Mouse (Mus musculus) fibroblast of lung, adult 2 months (primary cell): ENCODE data around the gene Mpz.

ENCODE experiments used
- DNase-seq: peaks from one replicate; pipeline ENCODE4 v3.0.0-alpha.2; 2011; ENCODE audit warnings: low read depth

The Mpz gene

GRCm38 (mm10) chr1:171149974-171150760, at the start of gene Mpz, which contains the start of gene Sdhc:
TSS of gene Mpz (plus strand) at chr1:171150711.
TSS of gene Sdhc (minus strand) at chr1:171150603.
- peak; percentile 86 for DNase-seq

DNA sequence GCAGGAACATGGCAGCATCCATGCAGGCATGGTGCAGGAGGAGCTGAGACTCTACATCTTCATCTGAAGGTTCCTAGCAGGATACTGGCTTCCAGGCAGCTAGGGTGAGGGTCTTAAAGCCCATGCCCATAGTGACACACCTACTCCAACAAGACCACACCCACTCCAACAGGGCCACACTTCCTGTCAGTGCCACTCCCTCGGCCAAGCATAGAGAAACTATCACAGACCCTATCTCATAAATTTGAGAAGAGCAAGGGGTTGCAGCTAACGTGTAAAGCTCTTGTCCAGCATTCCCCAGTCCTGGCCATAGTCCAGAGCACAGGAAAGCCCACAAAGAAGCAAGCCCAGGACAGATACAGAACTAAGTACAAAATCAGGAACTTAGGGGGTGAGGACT, 49.5 kb upstream of the Mpz start:
- no peak for DNase-seq

GRCm38 (mm10) chr1:171101733-171102546, 48.6 kb upstream of the Mpz start:
- peak; percentile 64 for DNase-seq

GRCm38 (mm10) chr1:171102547-171103177, 47.8 kb upstream of the Mpz start:
- peak; percentile 86 for DNase-seq

DNA sequence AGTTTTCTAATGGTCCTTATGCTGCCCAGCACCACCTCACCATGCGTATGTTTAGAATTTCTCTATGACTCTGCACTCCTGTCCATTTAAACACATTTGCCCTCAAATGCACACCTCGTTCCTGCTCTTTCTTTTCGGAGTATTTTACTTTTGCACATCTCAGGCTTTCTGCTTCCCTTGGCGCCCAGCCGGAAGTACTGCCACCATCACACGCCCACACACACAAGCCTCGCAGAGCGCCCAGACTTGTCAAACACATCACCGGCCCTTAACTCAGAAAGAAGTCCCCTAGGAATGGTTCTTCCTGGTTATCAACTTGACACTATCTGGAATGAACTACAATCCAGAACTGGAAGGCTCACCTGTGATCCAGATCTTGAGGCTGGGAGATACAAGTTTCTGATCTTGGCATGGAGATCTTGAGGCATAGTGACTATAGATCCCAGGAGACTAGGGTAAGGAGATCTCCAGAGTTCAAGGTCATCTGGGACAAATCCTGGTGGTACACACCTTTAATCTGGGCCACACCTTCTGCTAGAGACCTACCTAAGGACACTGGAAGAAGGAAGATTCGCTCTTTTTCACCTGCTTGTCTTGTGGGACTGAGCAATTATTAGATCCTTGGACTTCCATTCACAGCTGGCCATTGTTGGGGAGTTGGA, 47.2 kb upstream of the Mpz start:
- DNase-seq = no peak

DNA sequence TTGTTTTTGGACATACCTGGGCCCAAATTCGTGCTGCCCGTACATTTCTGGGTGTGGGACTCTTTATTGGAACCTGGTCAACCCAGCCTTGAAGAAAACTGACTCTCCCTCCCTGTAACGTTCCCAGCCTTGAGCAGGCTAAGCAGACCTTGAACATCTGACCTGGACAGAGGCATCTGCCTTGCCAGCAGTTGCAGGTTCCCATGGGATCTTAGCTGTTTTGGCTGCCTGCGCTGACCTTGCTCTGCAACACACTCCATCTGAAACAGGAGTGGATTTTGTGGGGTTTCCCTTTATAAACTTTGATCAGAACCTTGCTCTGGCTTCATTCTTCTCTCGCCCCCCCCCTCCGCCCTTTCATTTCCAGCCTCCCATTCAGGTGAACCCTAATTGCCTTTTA, 45.3 kb upstream of the Mpz start:
- no peak for DNase-seq

GRCm38 (mm10) chr1:171109620-171110019, 40.9 kb upstream of the Mpz start:
- no peak for DNase-seq

- DNase-seq = no peak
Observed at GRCm38 (mm10) chr1:171110659-171111019, 39.9 kb upstream of the Mpz start.

GRCm38 (mm10) chr1:171111020-171111780, 39.3 kb upstream of the Mpz start:
- peak; percentile 86 for DNase-seq

DNA sequence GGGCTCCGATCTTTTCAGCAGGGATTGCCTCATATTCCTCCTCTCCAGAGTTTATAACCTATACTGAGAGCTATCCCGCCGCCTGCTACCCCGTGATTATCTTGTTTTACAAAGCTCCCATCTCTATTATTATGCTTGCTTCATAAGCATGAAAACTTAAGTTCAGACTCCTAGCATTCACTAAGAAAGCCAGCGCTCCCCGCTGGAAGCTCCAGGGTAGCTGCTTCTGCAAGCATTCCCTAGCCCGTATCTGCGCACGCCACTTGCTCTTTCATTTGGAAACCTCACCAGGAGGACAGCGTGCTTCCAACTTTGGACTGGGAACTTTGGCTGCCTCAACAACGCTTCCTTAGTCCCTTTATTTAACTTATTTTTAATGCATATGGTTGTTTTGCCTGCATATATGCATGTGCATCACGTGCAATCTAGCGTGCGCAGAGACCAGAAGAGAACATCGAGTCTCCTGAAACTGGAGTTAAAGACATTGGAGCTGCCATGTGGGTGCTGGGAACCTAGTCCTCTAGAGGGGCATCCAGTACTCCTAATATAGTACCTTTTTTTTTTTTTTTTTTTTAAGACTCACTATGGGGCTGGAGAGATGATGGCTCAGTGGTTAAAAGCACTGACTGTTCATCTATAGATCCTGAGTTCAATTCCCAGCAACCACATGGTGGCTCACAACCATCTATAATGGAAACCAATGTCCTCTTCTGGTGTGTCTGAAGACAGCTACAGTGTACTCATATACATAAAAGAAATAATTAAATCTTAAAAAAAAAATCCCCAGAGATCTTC, 38.5 kb upstream of the Mpz start:
- DNase-seq = peak; percentile 6

DNA sequence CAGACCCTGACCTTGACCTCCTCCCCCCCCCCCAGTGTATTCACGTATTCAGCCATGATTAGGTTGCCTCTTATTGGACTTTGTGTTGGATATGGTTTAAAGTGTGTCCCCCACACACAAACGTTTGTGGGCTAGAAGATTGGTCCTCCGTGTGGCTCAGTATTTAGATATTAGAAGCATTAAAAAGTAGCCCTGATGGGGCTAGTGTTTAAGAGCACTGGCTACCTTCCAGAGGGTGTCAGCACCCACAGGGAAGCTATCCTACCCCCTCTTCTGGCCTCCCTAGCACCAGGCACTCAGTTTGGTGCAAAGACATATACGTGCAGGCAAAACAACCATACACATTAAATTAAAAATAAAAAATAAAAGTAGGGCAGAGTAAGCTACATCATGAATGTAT, 37.5 kb upstream of the Mpz start:
- no peak for DNase-seq

- DNase-seq = peak; percentile 90
Observed at GRCm38 (mm10) chr1:171113873-171114299, 36.6 kb upstream of the Mpz start, which contains the start of gene Cfap126. TSS of gene Cfap126 (plus strand) at chr1:171113918.

GRCm38 (mm10) chr1:171116280-171116679, 34.2 kb upstream of the Mpz start:
- no peak for DNase-seq

DNA sequence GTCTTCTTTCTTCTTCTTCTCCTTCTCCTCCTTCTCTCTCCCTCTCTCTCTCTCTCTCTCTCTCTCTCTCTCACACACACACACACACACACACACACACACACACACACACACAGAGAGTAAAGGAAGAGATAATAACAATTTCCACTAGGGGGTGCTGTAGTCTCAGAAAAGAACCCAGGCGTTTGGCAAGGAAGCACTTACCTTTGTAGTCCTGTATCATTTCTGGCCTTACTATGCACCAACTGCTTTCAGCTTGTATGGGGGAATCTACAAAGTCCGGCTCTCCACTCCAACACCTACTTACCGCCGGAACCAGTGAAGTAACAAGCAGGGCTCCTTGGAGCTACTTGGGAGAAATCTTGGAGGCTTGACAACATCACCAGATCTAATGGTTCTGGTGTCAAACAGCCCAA, 32.2 kb upstream of the Mpz start:
- DNase-seq = peak; percentile 56

GRCm38 (mm10) chr1:171118996-171119395, 31.5 kb upstream of the Mpz start:
- DNase-seq = no peak

DNA sequence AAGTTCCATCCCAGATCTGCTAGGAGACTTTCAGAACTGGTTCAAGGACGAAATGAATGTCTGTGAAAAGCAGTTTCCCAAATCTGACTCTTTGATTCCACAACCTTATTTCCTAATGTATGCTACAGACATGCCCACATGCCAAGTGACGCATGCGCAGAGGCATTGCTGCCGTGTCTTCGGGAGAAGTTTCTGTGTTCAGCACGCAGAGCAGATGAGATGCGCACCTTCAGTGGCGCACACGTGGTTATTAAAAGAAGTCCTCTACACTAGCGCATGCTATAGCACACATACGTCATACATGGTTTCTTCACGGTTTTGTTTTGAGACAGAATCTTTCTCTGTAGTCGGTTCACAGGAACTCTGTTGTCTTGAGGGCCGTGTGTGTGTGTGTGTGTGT, 31.1 kb upstream of the Mpz start:
- no peak for DNase-seq

- no peak for DNase-seq
Observed at GRCm38 (mm10) chr1:171120893-171121292, 29.6 kb upstream of the Mpz start.

DNA sequence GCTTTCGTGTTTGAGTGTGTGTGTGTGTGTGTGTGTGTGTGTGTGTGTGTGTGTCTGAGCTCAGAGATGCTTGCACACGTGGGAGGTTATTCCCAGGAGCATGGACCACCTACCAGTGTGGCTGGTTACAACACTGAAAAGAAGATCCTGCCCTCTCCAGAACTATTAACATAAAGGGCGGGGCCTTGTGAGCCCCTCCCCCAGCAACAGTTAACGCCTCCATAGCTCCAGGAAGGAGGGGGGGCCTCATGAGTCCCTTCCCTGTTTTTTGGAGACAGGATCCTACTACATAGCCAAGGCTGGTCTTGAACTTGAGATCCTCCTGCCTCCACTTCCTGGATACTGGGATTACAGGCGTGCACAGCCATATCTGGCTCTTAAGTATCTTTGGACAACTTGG, 28.7 kb upstream of the Mpz start:
- no peak for DNase-seq

DNA sequence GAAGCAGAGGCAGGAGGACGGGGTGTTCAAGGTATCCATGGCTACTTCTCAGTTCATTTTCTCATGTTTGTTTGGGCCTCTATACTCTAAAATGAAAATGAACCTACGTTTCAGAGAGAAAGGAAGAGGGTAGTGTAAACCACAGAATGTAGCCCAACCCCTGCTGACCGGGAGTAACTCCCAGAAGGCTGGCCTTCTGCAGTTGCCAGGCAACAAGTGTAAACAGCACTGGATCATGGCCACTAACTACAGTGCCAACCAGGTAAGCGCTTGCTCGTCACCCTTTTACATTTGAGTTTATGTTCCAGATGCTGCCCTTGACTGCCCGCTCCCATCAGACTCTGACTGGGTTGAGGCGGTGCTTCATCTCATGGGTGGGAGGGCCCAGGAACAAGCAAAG, 27.6 kb upstream of the Mpz start:
- DNase-seq = peak; percentile 17

GRCm38 (mm10) chr1:171124398-171124797, 26.1 kb upstream of the Mpz start:
- no peak for DNase-seq

GRCm38 (mm10) chr1:171129251-171129650, 21.3 kb upstream of the Mpz start:
- no peak for DNase-seq
